Mouse (Mus musculus): ENCODE data around the gene Lgi4. TPM values are rescaled to one million over a fixed set of nuclear protein-coding genes. Genes with fewer than 3 reads are reported as not detected.

The Lgi4 gene
- polyA plus RNA-seq, 1 experiment from 2014 or later: 0.21 TPM

DNA sequence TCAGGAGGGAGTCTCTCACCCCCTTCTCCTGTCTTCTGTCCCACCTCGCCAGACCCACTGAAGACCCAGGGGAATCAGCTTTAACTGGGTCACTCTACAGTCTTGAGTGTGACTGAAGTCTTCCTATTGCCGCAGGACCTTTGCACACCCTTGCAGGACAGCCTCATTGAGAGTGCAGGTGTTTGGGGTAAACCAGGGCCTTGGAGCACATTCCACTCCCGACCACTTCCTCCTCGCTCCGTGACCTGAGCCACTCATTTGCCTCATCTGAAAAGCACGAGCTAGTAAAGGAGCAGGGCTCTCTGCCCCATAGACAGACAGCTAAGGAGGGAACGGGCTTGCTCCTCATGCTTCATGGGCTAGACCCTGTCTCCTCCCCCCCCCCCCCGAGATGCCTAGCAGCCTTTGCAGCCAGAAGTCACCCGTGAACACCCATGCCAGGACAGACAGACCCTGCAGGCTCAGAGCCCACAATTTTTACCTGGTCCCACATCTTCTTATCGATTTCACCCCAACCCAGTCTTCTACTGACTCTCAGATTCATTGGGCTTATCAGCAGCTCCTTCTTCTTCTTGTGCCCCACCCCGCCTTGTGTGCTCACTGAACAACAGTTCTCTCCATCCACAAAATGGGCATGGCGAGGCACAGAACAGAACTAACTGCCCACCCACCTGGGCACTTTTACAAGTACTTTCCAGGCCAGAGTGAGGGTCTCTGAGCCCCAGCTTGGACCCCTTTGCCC lies 18.7 kb upstream of the Lgi4 start:
- H3K9ac ChIP-seq: no peak overlapping the region
- H3K36me3 ChIP-seq: no peaks in the 10 kb centered on the region
- H3K27me3 ChIP-seq: peaks cover 28% of the 10 kb centered on the region
- 74% methylated on average over 12 of the region's 12 CpGs for WGBS
- H3K4me1 ChIP-seq: peaks cover 14% of the 10 kb centered on the region
- no peak overlapping the region for H3K27ac ChIP-seq
- peak overlapping the region; percentile 58; the same call in 1 of the 2 replicates for H3K4me2 ChIP-seq
- H3K9me3 ChIP-seq: no peaks in the 10 kb centered on the region
- ATAC-seq (ENCODE audit: borderline replicate concordance, extremely low read depth, low FRiP score, low TSS enrichment): no peak
- no peak overlapping the region for H3K4me3 ChIP-seq

DNA sequence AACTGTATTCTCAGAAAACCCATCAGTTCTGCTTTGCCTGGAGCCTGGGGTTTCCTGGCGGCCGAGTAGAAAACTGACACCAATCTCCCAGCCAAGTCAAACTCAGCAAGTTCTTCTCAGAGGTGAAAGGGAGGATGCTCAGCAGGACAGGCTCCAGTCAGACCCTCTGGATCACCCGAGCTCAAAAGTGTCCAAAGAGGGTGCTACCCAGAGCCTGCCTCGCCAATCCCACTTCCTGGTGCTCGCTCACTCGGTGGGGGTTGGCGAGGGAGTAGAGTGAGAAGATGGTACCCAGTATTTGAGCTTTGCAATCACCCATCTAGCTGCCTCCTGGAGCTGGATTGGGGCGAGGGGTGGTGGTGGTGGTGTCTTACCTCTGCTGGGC lies 18.1 kb upstream of the Lgi4 start:
- Histone ChIP-seq H3K4me3 (peak overlapping the region; percentile 41; the same call in 1 of the 2 replicates), H3K4me1 (peaks cover 14% of the 10 kb centered on the region), H3K4me2 (peak overlapping the region; percentile 58), H3K36me3 (no peaks in the 10 kb centered on the region), H3K27ac (no peak overlapping the region), H3K27me3 (peaks cover 28% of the 10 kb centered on the region), H3K9me3 (no peaks in the 10 kb centered on the region), H3K9ac (no peak overlapping the region; the same call in 1 of the 2 replicates)
- ATAC-seq (ENCODE audit: borderline replicate concordance, extremely low read depth, low FRiP score, low TSS enrichment): no peak
- WGBS: 38% methylated on average over 8 of the region's 8 CpGs

DNA sequence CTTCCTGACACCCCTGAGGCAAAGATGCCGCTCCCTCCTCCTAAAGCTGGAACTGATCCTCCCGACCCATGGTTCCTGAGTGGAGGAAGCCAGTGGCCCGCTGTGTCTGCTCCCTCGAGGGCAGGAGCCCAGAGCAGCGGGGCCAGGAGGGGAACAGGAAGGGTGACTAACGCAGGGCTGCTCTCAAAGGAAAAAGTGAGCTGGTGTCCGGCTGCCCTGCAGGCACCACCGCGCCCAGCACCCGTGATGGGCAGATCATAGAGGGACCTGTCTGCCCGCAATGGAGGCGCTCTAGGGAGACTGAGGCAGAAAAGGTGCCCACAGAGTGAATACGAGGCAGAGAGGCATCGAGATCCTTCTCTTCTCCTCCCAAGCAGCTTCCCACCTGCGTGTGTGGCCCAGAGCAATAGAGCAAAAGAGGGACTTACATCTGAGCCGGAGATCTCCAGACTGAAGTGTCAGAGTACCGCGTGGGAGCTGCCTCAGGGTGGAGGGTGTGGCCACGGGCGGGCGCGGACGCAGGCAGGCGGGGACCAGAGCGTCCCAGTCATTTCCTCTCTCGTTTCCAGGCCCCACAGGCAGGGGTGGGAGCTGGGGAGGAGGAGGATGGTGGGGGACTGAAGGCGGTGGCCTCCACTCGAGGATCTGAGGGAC lies 17.4 kb upstream of the Lgi4 start:
- WGBS: 2% methylated on average over 28 of the region's 28 CpGs
- H3K4me1 ChIP-seq: peaks cover 14% of the 10 kb centered on the region
- ATAC-seq (ENCODE audit: borderline replicate concordance, extremely low read depth, low FRiP score, low TSS enrichment): peak; percentile 64; the same call in 1 of the 2 replicates
- H3K27me3 ChIP-seq: peaks cover 28% of the 10 kb centered on the region
- H3K36me3 ChIP-seq: no peaks in the 10 kb centered on the region
- H3K4me2 ChIP-seq: peak overlapping the region; percentile 58
- peak overlapping the region; percentile 36 for H3K9ac ChIP-seq
- H3K4me3 ChIP-seq: peak overlapping the region; percentile 41
- H3K9me3 ChIP-seq: no peaks in the 10 kb centered on the region
- H3K27ac ChIP-seq: peak overlapping the region; percentile 41; the same call in 1 of the 2 replicates

DNA sequence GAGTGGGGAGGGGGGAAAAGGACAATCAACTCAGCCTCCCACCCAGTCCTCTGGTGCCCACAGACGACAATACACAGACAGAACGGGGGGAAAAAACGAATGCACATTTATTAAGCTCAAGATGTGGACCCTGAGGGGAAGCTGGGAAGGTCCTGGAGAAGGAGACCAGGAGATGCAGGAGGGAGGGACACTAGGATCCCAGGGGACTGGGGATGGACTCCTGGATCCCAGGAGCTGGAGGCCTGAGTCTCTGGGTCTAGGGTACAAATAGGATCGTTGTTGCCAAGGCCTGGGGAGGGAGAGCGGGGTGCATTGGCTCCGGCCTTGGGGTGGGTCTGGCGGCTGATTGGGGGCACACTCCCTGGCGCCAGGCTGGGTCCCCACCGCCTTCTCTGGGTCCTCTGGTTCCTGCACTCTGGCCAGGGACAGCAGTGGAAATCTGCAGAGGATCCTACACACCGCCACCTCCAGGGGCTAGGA lies 16.7 kb upstream of the Lgi4 start, which contains the start of gene Fxyd5:
Gene Fxyd5, minus strand, starts transcription at position 51 of the 480 bp plus-strand sequence.
- Histone ChIP-seq H3K4me2 (peak within 1 kb of the TSS; percentile 58), H3K36me3 (no peaks in the 10 kb centered on the region), H3K27me3 (peaks cover 28% of the 10 kb centered on the region), H3K9me3 (no peaks in the 10 kb centered on the region), H3K4me1 (peaks cover 14% of the 10 kb centered on the region), H3K9ac (peak within 1 kb of the TSS; percentile 36), H3K27ac (peak within 1 kb of the TSS; percentile 41; the same call in 1 of the 2 replicates), H3K4me3 (peak within 1 kb of the TSS; percentile 41)
- 41% methylated on average over 10 of the region's 10 CpGs for WGBS
- no peak for ATAC-seq (ENCODE audit: borderline replicate concordance, extremely low read depth, low FRiP score, low TSS enrichment)

DNA sequence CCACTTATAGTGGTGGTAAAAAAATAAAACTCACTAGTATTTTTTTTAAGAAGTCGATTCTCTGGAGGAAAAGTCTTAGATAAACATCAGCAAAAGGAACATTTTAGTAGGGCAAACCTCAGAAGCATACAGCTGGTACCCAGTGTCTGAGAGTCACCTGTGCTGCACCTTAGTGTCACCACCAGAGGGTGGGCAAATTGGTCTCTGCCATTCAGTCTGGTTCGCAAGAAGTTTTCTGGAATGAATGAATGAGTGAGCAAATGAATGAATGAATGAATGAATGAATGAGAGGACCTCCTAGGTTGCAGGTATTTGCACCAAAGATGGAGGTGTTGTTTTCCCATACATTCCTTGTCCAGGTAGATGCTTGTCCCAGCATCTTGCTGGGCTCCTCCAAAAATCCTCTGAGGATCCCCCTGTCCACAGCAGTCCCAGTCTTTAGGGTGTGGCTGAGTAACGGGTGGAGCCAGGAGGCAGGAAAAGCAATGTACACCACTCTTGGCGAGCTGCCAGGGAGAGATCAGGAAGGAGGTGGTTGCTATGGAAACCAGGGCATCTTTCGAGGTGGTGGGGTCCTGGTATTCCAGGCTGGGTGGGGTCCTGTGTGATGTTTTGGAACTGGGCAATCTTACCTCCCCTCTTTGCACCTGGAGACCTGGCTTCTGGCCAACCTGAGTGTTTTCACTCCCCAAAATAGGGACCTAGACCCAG lies 9.9 kb upstream of the Lgi4 start:
- WGBS: 13% methylated on average over 5 of the region's 5 CpGs
- H3K4me3 ChIP-seq: no peak overlapping the region
- no peak overlapping the region for H3K9ac ChIP-seq
- ATAC-seq (ENCODE audit: borderline replicate concordance, extremely low read depth, low FRiP score, low TSS enrichment): no peak
- no peak overlapping the region for H3K27ac ChIP-seq
- H3K36me3 ChIP-seq: no peaks in the 10 kb centered on the region
- H3K27me3 ChIP-seq: peaks cover 54% of the 10 kb centered on the region
- no peaks in the 10 kb centered on the region for H3K9me3 ChIP-seq
- H3K4me2 ChIP-seq: peak overlapping the region; percentile 34; the same call in 1 of the 2 replicates
- peaks cover 49% of the 10 kb centered on the region for H3K4me1 ChIP-seq

DNA sequence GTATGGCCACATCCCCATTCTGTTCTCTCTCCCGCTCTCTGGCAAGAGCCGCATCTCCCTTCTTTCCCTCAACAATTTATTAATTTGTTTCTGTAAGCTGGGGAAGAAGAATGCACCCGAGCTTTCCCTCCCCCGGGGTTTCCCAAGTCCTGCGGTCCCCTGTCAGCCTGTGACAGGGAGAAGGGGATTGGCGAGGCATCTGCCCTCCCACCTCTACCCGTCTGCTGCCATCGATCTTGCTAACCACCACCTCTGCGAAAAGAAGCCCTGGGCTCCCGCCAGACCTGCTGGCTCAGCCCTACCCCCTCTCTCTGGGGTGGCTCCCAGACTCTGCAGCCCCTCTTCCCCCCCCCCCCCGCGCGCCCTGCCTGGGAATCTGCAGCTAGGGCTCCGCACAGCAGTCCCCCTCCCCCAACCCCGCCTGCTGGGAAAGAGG lies 9.3 kb upstream of the Lgi4 start:
- Histone ChIP-seq H3K36me3 (no peaks in the 10 kb centered on the region), H3K4me2 (peak overlapping the region; percentile 34), H3K9me3 (no peaks in the 10 kb centered on the region), H3K27me3 (peaks cover 51% of the 10 kb centered on the region), H3K4me1 (peaks cover 55% of the 10 kb centered on the region), H3K9ac (no peak overlapping the region), H3K4me3 (peak overlapping the region; percentile 13; the same call in 1 of the 2 replicates), H3K27ac (no peak overlapping the region)
- 2% methylated on average over 10 of the region's 15 CpGs for WGBS
- no peak for ATAC-seq (ENCODE audit: borderline replicate concordance, extremely low read depth, low FRiP score, low TSS enrichment)

DNA sequence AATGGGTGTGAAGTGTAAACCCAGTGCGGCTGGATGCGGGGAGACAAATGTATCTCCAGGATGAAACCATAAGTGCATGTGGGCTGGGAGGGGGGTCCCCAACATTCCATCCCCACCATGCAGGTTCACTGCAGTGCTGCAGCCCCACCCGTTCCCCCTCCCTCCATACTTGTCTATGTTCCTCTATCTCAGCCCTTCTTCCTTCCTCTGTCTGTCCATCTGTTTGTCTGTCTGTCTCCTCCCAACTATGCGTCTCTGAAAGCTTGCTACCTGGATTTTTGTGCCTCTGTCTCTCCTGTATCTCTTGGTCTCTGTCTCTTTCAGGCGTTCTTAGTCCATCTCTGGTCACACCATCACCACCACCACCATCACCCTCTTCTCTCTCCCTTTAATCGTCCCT lies 8.7 kb upstream of the Lgi4 start:
- H3K27me3 ChIP-seq: peaks cover 51% of the 10 kb centered on the region
- H3K9ac ChIP-seq: no peak overlapping the region
- peaks cover 61% of the 10 kb centered on the region for H3K4me1 ChIP-seq
- H3K27ac ChIP-seq: no peak overlapping the region
- WGBS: 5% methylated on average over 6 of the region's 6 CpGs
- peak overlapping the region; percentile 37 for H3K4me2 ChIP-seq
- H3K36me3 ChIP-seq: no peaks in the 10 kb centered on the region
- no peak for ATAC-seq (ENCODE audit: borderline replicate concordance, extremely low read depth, low FRiP score, low TSS enrichment)
- H3K4me3 ChIP-seq: peak overlapping the region; percentile 13; the same call in 1 of the 2 replicates
- no peaks in the 10 kb centered on the region for H3K9me3 ChIP-seq

DNA sequence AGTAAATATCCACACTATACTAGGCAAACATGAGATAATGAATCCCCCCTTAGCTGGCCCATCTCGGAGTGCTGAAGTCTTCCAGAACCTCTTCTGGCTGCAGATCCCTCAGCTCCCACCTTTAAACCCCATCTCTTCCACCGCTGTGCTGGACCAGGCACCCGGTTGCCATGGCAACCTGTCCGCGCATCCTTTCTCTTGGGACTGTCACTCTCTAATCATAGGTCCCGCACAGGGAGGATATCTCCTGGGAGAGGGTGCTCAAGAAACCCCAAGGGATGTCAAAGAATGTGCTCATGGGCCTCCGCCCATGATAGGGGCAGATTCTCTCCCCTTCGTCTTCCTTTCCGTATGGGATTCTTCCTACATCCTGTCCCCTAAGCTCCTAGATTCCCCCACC lies 8.2 kb upstream of the Lgi4 start:
- H3K9me3 ChIP-seq: no peaks in the 10 kb centered on the region
- H3K27ac ChIP-seq: no peak overlapping the region
- H3K4me1 ChIP-seq: peaks cover 64% of the 10 kb centered on the region
- H3K36me3 ChIP-seq: no peaks in the 10 kb centered on the region
- H3K27me3 ChIP-seq: peaks cover 51% of the 10 kb centered on the region
- H3K4me3 ChIP-seq: no peak overlapping the region
- no peak for ATAC-seq (ENCODE audit: borderline replicate concordance, extremely low read depth, low FRiP score, low TSS enrichment)
- no peak overlapping the region for H3K9ac ChIP-seq
- H3K4me2 ChIP-seq: peak overlapping the region; percentile 37
- WGBS: 4% methylated on average over 9 of the region's 9 CpGs

DNA sequence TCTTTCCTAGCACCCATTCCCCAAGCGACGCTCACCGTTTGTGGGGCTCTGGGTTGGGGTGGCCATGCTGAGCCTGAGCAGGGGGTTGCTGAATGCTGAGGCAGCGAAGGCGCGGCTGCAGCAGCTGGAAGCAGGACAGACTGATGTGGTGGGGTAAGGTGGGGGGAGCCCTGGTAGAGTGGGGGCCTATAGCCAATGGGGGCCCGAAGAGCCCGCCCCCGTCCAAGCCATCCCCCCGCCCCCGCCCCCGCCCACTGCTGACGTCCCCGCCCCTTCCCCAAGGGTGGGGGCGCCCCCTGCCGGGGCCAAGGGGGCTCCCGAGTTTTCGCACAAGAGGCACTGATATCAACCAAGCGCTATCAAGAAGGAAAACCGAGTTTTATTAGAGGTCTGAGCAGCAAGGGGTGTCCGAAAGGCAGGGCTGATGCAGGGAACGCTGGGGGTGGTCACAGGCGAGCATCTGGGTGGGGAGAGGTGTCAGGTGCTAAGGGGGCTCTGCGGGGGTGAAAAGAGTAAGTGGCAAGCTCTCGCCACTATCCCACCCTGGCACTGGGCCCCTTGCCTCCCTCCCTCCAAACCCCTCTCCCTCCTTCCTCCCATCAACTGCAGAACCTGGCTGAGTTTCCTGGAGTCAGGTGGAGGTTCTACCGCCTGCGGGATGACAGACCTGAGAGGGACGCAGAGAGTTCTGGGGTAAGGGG lies 7.7 kb upstream of the Lgi4 start, which contains the start of gene Fxyd7:
Gene Fxyd7, minus strand, starts transcription at position 147 of the 701 bp plus-strand sequence.
- WGBS: 2% methylated on average over 28 of the region's 28 CpGs
- ATAC-seq (ENCODE audit: borderline replicate concordance, extremely low read depth, low FRiP score, low TSS enrichment): no peak
- Histone ChIP-seq H3K27ac (no peak within 1 kb of the TSS), H3K9ac (no peak within 1 kb of the TSS), H3K4me2 (peak within 1 kb of the TSS; percentile 37), H3K36me3 (no peaks in the 10 kb centered on the region), H3K4me1 (peaks cover 65% of the 10 kb centered on the region), H3K27me3 (peaks cover 51% of the 10 kb centered on the region), H3K9me3 (no peaks in the 10 kb centered on the region), H3K4me3 (peak within 1 kb of the TSS; percentile 18)

DNA sequence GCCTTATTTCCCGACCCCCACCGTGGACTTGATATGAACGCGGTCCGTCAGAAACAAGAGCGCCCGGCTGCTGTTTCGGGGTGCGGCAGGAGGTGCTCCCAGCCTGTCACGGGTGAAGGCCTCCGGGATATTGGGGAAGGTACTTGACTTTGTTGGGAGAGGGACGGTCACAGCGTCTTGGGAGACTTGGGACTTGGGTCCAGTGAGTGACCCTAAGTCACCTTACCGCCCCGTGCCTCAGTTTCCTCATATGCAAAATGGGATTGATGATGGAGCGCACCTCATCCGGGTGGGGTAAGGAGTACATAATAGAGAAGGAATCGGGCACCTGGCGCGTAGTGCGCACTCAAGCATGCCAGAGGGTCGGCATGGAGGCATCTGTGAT lies 6.9 kb upstream of the Lgi4 start:
- Histone ChIP-seq H3K4me1 (peaks cover 65% of the 10 kb centered on the region), H3K27me3 (peaks cover 51% of the 10 kb centered on the region), H3K4me2 (peak overlapping the region; percentile 35), H3K9ac (no peak overlapping the region), H3K4me3 (peak overlapping the region; percentile 18; the same call in 1 of the 2 replicates), H3K36me3 (no peaks in the 10 kb centered on the region), H3K9me3 (no peaks in the 10 kb centered on the region), H3K27ac (no peak overlapping the region)
- ATAC-seq (ENCODE audit: borderline replicate concordance, extremely low read depth, low FRiP score, low TSS enrichment): no peak
- 6% methylated on average over 22 of the region's 22 CpGs for WGBS
